Mouse (Mus musculus): ENCODE results near the gene Olfr318. TPM values are rescaled to one million over a fixed set of nuclear protein-coding genes. Genes with fewer than 3 reads are reported as not detected.
"Not testable (repeated sequence)": the region's sequence is repeated elsewhere in the genome, so short reads cannot be mapped to it uniquely, and the experiment has no call there.

Gene Olfr318
- polyA plus RNA-seq (2015; fragmentation: Nextera tagmentation; extraction: Ambion mirVana) = not detected in 2 replicates

DNA sequence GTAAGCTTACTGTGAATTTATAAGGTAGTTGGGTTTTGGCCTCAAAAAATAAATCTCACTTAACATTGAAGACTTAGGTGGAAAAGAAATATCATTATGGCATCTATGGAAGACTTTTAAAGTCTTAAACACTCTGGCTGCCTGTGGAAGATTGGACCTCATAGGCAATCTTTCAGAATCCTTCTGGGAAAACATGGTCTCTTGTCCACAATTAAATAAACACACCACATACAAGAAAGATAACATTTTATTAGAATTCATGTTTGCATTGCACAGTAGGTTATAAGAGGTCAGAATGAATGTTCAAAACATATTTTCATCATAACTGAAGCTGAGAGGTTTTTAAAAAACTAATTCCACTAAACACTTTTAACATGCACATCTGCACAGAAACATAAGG is at the start of gene Olfr318:
Olfr318 (minus strand) TSS at position 101 of the 400 bp plus-strand sequence.
- no peak within 1 kb of the TSS for H3K4me3 ChIP-seq

DNA sequence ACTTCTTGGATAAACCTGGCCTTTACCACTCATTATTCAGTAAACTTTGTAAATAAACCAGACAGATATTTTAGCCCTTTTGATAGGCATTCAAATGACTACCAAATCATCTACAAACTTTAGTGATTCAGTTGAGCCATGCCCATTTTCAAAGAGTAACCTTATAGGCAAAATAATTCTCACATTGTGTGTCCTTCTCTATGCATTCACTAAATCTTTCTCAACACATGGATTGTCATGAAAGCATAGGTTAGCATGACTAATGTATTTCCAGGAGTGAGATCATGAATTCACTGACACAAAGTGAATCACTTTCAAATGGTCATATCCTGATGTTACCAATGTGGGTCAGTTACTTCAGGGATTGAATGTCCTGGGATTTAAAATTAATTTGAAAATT is 49.1 kb upstream of the Olfr318 start, which contains the start of gene Olfr315:
Olfr315 (plus strand) TSS at position 301 of the 400 bp plus-strand sequence.
- Histone ChIP-seq H3K9ac (no peak within 1 kb of the TSS), H3K4me3 (no peak within 1 kb of the TSS), H3K4me2 (no peak within 1 kb of the TSS), H3K27ac (no peak within 1 kb of the TSS), H3K9me3 (no peaks in the 10 kb centered on the region), H3K36me3 (replicated peaks) (no peaks in the 10 kb centered on the region), H3K4me1 (no peaks in the 10 kb centered on the region), H3K27me3 (replicated peaks) (no peaks in the 10 kb centered on the region)
- no peak for ATAC-seq (replicated peaks)

More for the DNA sequence above, at the start of gene Olfr318:
- Histone ChIP-seq H3K27me3 (replicated peaks) (no peaks in the 10 kb centered on the region), H3K4me2 (no peak within 1 kb of the TSS), H3K4me1 (no peaks in the 10 kb centered on the region), H3K9ac (no peak within 1 kb of the TSS), H3K36me3 (replicated peaks) (no peaks in the 10 kb centered on the region), H3K9me3 (no peaks in the 10 kb centered on the region), H3K27ac (no peak within 1 kb of the TSS)
- no peak for ATAC-seq (replicated peaks)

DNA sequence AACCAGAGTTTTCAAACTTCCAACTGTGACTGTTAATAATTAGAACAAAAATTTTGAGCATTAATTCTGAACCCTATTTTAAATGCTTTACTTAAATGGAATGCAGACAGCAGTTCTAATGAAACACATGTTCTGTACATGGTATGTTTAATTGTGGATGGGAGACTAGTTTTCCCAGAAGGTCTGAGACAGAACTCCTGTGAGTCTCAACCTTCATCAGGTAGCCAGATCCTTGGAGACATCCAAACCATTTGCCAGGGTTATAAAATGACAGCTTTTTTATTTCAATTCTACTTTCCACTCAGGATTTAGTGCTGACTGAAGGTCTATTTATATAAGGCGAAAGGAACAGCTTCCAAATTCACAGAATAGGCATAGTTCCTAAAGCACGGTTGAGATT is 28.6 kb upstream of the Olfr318 start, which contains the start of gene Olfr316:
Olfr316 (plus strand) TSS at position 301 of the 400 bp plus-strand sequence.
- Histone ChIP-seq H3K9ac (no peak within 1 kb of the TSS), H3K4me3 (no peak within 1 kb of the TSS), H3K36me3 (replicated peaks) (no peaks in the 10 kb centered on the region), H3K4me2 (no peak within 1 kb of the TSS), H3K27ac (no peak within 1 kb of the TSS), H3K27me3 (replicated peaks) (no peaks in the 10 kb centered on the region), H3K9me3 (no peaks in the 10 kb centered on the region), H3K4me1 (no peaks in the 10 kb centered on the region)
- WGBS = 87% methylated on average over 2 of the region's 2 CpGs
- ATAC-seq (replicated peaks) = no peak

DNA sequence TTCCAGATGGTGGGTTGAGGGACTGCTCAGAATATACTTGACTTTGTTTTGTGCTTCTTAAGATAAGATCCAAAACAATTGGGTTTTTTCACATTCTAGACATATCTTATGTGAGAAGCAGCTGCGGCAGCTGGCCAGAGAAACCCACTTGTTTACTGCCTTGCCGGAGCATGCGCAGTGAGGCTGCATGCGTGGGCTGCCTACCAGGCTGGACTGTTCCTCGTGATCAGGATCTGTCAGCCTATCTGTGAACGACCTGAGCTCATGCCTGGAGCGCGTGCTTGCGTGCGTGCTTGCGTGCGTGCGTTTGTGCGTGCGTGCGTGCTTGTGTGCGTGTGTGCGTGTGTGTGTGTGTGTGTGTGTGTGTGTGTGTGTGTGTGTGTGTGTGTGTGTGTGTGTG is 27.3 kb upstream of the Olfr318 start:
- not testable (repeated sequence) for H3K4me1 ChIP-seq; ATAC-seq (replicated peaks); H3K4me2 ChIP-seq; H3K4me3 ChIP-seq; H3K27me3 ChIP-seq (replicated peaks); H3K36me3 ChIP-seq (replicated peaks); H3K9me3 ChIP-seq; H3K27ac ChIP-seq; H3K9ac ChIP-seq
- WGBS = 90% methylated on average over 18 of the region's 18 CpGs

DNA sequence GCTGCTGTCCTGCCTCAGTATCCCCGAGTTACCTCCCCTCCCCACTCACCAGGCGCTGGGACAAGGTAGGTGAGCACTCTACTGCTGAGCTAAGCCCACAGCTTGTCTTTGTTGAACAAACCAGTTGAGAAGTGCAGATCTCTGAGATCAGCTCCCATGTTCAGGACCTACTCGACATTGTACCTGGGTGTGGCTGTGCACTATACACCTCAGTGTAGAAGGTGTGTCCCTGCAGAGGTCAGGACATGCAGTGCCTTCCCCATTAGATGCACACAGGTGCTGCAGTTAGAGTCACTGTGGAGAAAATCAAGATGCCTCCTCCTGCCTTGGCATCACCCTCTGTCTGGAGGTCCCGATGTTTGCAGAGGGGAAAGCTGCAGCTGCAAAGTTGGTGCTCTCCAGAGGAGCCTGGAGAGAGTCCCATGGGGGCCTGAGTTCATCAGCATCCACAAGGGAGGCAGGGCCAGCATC is 15.0 kb upstream of the Olfr318 start, which contains the start of gene Olfr317:
Olfr317 (minus strand) TSS at position 421 of the 471 bp plus-strand sequence.
- no peak within 1 kb of the TSS for H3K4me3 ChIP-seq
- no peaks in the 10 kb centered on the region for H3K27me3 ChIP-seq (replicated peaks)
- no peaks in the 10 kb centered on the region for H3K9me3 ChIP-seq
- no peak within 1 kb of the TSS for H3K27ac ChIP-seq
- no peak for ATAC-seq (replicated peaks)
- no peaks in the 10 kb centered on the region for H3K4me1 ChIP-seq
- H3K9ac ChIP-seq = no peak within 1 kb of the TSS
- no peaks in the 10 kb centered on the region for H3K36me3 ChIP-seq (replicated peaks)
- H3K4me2 ChIP-seq = no peak within 1 kb of the TSS
- WGBS = 68% methylated on average over 4 of the region's 4 CpGs

DNA sequence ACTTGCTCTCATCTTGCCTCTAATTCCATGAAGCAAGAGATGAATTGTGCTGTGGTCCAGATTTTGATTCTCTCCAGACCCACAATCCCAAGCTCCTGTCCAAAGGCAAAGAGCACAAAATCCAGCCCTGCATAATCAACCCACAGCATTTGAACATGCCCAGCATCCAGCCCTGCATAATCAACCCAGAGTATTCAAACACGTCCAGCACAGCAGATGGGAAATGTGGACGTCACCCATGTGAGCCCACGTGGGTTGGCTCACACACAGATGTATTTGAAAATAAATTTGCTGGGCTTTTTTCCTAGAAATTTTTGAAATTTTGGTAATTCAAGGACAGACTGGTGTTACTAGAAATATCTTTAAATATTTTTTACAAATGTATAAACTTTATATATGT is 9.6 kb upstream of the Olfr318 start:
- no peaks in the 10 kb centered on the region for H3K9me3 ChIP-seq
- no peak overlapping the region for H3K4me3 ChIP-seq
- 48% methylated on average over 3 of the region's 3 CpGs for WGBS
- H3K4me1 ChIP-seq = no peaks in the 10 kb centered on the region
- H3K9ac ChIP-seq = no peak overlapping the region
- no peak for ATAC-seq (replicated peaks)
- H3K4me2 ChIP-seq = no peak overlapping the region
- no peaks in the 10 kb centered on the region for H3K36me3 ChIP-seq (replicated peaks)
- H3K27ac ChIP-seq = no peak overlapping the region
- no peaks in the 10 kb centered on the region for H3K27me3 ChIP-seq (replicated peaks)

DNA sequence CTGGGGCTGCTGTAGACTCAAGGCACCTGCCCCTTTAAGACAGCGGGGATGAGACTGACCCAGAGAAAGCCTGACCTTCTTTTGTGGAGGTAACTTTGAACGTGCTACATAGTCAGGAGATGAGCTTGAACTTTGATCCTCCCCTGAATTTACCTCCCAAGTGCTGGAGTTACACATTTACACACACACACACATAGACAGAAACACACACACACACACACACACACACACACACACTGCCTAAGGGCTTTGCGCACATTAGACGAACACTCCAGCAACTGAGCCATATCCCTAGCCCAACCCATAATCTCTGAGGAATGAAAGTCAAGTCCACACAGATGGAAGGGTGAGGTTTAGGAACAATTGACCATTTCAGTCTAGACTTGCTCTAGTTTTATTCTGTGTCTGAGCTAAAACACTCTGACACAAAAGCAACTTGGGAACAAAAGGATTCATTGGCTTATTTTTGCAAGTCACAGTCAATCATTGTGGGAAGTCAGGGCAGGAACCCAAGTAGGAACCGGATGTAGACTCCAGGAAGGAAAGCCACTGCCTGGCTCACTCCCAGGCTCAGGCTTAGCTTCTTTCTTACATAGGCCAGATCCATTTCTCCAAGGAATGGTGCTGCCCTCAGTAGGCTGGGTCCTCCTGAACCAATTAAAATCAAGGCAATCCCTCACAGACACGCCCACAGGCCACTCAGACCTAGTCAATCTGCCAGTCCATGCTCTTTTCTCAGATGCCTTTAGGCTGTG is 4.3 kb upstream of the Olfr318 start:
- not testable (repeated sequence) for H3K4me3 ChIP-seq; H3K27ac ChIP-seq; ATAC-seq (replicated peaks); H3K9ac ChIP-seq; H3K9me3 ChIP-seq; H3K4me2 ChIP-seq; H3K4me1 ChIP-seq; H3K36me3 ChIP-seq (replicated peaks); H3K27me3 ChIP-seq (replicated peaks)
- 87% methylated on average over 6 of the region's 6 CpGs for WGBS

DNA sequence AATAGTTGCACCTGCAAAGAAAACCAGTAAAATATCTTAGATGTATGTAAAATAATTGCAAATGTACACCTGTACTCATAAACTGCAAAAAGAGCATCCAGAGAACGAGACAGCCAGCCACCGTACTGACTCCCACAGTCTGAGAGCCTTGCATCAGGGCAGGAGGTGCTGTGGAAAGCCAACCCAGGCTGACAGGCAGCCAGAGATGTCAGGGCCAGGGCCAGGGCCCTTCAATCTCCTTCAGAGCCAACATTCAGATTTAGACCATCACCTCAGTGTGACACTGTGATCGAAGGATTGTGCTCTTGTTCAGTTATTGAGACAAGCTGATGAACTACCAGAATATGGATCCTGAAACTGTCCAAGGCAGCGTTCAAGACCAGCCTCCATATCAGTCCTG is 4.1 kb downstream of the Olfr318 start:
- Histone ChIP-seq H3K9me3 (no peaks in the 10 kb centered on the region), H3K4me2 (no peak overlapping the region), H3K4me3 (no peak overlapping the region), H3K27ac (no peak overlapping the region), H3K4me1 (no peaks in the 10 kb centered on the region), H3K36me3 (replicated peaks) (no peaks in the 10 kb centered on the region), H3K9ac (no peak overlapping the region), H3K27me3 (replicated peaks) (no peaks in the 10 kb centered on the region)
- WGBS = 82% methylated on average over 4 of the region's 4 CpGs
- ATAC-seq (replicated peaks) = no peak

DNA sequence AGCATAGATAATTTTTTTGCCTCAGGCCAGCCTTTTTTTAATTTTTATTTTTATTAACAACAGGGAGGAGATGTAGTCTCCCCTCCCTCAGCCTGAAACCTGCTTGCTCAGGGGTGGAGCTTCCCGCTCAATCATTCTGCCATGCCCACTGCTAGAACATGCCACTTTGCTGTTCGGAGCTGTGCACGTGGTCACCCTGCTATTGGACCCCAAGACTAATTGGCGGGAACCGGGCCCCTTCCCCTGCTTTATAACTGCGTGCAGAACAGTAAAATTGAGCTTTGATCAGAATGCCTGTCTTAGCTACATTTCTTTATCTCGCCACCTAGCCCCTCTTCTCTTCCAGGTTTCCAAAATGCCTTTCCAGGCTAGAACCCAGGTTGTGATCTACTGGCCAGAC is 6.1 kb downstream of the Olfr318 start:
- ATAC-seq (replicated peaks); H3K4me2 ChIP-seq; H3K4me3 ChIP-seq; H3K9ac ChIP-seq; H3K4me1 ChIP-seq; H3K36me3 ChIP-seq (replicated peaks); H3K9me3 ChIP-seq; H3K27me3 ChIP-seq (replicated peaks); H3K27ac ChIP-seq: not testable (repeated sequence)
- 93% methylated on average over 7 of the region's 7 CpGs for WGBS

DNA sequence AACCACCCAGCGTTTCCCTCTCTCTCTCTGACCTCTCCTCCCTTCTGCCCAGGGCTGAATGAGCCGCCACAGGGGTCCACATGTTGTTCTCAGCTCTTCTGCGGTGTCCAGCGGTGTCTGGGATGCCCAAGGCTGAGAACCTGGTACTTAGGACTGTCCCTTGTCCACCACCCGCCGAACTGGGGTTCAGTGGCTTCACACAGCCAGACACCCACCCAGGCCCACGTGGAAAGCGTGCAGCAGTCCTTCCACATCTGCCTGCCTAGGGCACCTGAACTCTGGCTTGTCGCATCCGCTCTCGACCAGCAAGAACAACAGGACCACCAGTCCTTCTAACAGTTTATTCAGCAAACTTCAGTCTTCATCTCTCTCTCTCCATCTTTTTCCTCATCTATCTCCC is 14.7 kb downstream of the Olfr318 start:
- no peak overlapping the region for H3K27ac ChIP-seq
- WGBS = 84% methylated on average over 11 of the region's 11 CpGs
- H3K4me2 ChIP-seq = no peak overlapping the region

DNA sequence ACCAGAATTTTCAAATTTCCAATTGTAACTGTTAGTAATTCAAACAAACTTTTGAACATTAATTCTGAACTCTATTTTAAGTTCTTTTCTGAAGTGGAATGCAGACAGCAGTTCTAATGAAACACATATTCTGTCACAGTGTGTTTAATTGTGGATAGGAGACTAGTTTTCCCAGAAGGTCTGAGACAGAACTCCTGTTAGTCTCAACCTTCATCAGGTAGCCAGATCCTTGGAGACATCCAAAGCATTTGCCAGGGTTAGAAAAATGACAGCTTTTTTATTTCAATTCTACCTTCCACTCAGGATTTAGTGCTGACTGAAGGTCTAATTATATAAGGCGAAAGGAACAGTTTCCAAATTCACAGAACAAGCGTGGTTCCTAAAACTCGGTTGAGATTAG is 25.0 kb downstream of the Olfr318 start, which contains the start of gene Olfr319:
Olfr319 (plus strand) TSS at position 301 of the 400 bp plus-strand sequence.
- WGBS = 91% methylated on average over 3 of the region's 3 CpGs

More for the DNA sequence above, 14.7 kb downstream of the Olfr318 start:
- Histone ChIP-seq H3K9me3 (no peaks in the 10 kb centered on the region), H3K4me3 (no peak overlapping the region), H3K9ac (no peak overlapping the region), H3K27me3 (replicated peaks) (no peaks in the 10 kb centered on the region), H3K36me3 (replicated peaks) (no peaks in the 10 kb centered on the region), H3K4me1 (no peaks in the 10 kb centered on the region)
- ATAC-seq (replicated peaks) = no peak

DNA sequence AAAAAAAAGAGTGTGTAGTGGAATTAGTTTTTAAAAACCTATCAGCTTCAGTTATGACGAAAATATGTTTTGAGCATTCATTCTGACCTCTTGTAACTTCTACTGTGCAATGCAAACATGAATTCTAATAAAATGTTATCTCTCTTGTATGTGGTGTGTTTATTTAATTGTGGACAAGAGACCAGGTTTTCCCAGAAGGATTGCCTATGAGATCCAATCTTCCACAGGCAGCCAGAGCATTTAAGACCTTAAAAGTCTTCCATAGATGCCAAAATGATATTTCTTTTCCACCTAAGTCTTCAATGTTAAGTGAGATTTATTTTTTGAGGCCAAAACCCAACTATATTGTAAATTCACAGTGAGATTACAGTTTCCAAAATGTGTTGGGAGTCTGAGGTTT is 43.0 kb downstream of the Olfr318 start, which contains the start of gene Olfr320:
Olfr320 (plus strand) TSS at position 301 of the 400 bp plus-strand sequence.
- Histone ChIP-seq H3K27ac (no peak within 1 kb of the TSS), H3K4me3 (no peak within 1 kb of the TSS), H3K9me3 (no peaks in the 10 kb centered on the region), H3K9ac (no peak within 1 kb of the TSS), H3K4me2 (no peak within 1 kb of the TSS), H3K4me1 (no peaks in the 10 kb centered on the region), H3K27me3 (replicated peaks) (no peaks in the 10 kb centered on the region), H3K36me3 (replicated peaks) (no peaks in the 10 kb centered on the region)
- no peak for ATAC-seq (replicated peaks)
- 91% methylated on average over 1 of the region's 1 CpGs for WGBS

More for the DNA sequence above, 25.0 kb downstream of the Olfr318 start, which contains the start of gene Olfr319:
- no peaks in the 10 kb centered on the region for H3K36me3 ChIP-seq (replicated peaks)
- peaks cover 10% of the 10 kb centered on the region; the same call in 1 of the 2 replicates for H3K9me3 ChIP-seq
- H3K4me3 ChIP-seq = no peak within 1 kb of the TSS
- H3K27me3 ChIP-seq (replicated peaks) = no peaks in the 10 kb centered on the region
- no peak within 1 kb of the TSS for H3K4me2 ChIP-seq
- ATAC-seq (replicated peaks) = no peak
- no peaks in the 10 kb centered on the region for H3K4me1 ChIP-seq
- H3K27ac ChIP-seq = no peak within 1 kb of the TSS
- no peak within 1 kb of the TSS for H3K9ac ChIP-seq

DNA sequence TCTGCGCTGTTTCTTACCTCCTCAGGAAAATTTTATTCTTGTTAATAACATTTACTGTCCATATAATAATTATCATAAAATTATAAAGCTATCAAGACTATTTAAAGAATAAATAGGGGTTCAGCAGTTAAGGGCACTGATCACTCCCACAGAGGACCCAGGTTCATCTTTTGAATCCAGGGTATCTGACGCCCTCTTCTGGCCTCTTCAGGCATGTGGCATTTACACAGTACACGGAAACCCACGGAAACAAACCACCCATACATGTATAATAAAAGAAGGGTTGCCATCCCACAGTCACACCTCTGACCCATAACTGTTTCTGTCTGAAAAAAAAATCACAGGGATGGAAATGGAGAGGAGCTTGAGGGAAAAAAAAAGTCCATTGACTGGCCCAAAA is 52.0 kb downstream of the Olfr318 start:
- Histone ChIP-seq H3K27me3 (replicated peaks) (no peaks in the 10 kb centered on the region), H3K9ac (no peak overlapping the region), H3K27ac (no peak overlapping the region), H3K4me1 (no peaks in the 10 kb centered on the region), H3K9me3 (no peaks in the 10 kb centered on the region), H3K4me3 (no peak overlapping the region), H3K36me3 (replicated peaks) (no peaks in the 10 kb centered on the region), H3K4me2 (no peak overlapping the region)
- no peak for ATAC-seq (replicated peaks)
- WGBS = 45% methylated on average over 4 of the region's 4 CpGs
